Mouse (Mus musculus) MEL (cell line): ENCODE results near the gene Nat8. TPM values are rescaled to one million over a fixed set of nuclear protein-coding genes. Genes with fewer than 3 reads are reported as not detected.
"Not testable (repeated sequence)": the region's sequence is repeated elsewhere in the genome, so short reads cannot be mapped to it uniquely, and the experiment has no call there.

ENCODE experiments used
- DNase-seq: peaks from one replicate; pipeline ENCODE4 v3.0.0; 2011; ENCODE audit warnings: low read depth, low spot score
- H3K27ac ChIP-seq: 2 replicates; pipeline ENCODE4 v1.5.1; 2012; ENCODE audit warnings: low read depth, mild to moderate bottlenecking, control low read depth, low read length, moderate library complexity; ENCODE audit not compliant: control insufficient read depth
- H3K27me3 ChIP-seq, 2 experiments: fragments of 150-350 bp in 1 of 2; sonication (generic) in 1 of 2; 2 replicates each; pipeline ENCODE4 v1.6.1; 2012; ENCODE audit warnings: low read length in 2 of 2, mild to moderate bottlenecking in 2 of 2, improper control_type of control experiment in 1 of 2, moderate library complexity in 1 of 2; ENCODE audit not compliant: insufficient read depth in 2 of 2, control insufficient read depth in 1 of 2
- H3K36me3 ChIP-seq, 2 experiments: 2 replicates each; pipeline ENCODE4 v1.6.1; 2012 to 2014; ENCODE audit warnings: low read length in 2 of 2, improper control_type of control experiment in 1 of 2, inconsistent platforms in 1 of 2, mild to moderate bottlenecking in 1 of 2; ENCODE audit not compliant: insufficient read depth in 2 of 2, control insufficient read depth in 1 of 2
- H3K4me1 ChIP-seq, 2 experiments: fragments of 150-350 bp in 1 of 2; sonication (generic) in 1 of 2; 2 replicates each; pipeline ENCODE4 v1.6.1; 2012; ENCODE audit warnings: low read length in 2 of 2, improper control_type of control experiment in 1 of 2, mild to moderate bottlenecking in 1 of 2; ENCODE audit not compliant: insufficient read depth in 2 of 2, control insufficient read depth in 1 of 2
- H3K4me3 ChIP-seq, 2 experiments: fragments of 150-350 bp in 1 of 2; sonication (generic) in 1 of 2; 2 replicates each; pipeline ENCODE4 v1.5.1; 2012; ENCODE audit warnings: low read depth in 2 of 2, low read length in 2 of 2, mild to moderate bottlenecking in 2 of 2, moderate library complexity in 2 of 2, control low read depth in 1 of 2, improper control_type of control experiment in 1 of 2; ENCODE audit not compliant: control insufficient read depth in 1 of 2, insufficient read depth in 1 of 2
- H3K79me2 ChIP-seq: 2 replicates; pipeline ENCODE4 v1.6.1; 2012; ENCODE audit warnings: mild to moderate bottlenecking, low read length, moderate library complexity; ENCODE audit not compliant: control insufficient read depth, poor library complexity, insufficient read depth
- H3K9ac ChIP-seq: 2 replicates; pipeline ENCODE4 v1.6.1; 2012; ENCODE audit warnings: low read depth, mild to moderate bottlenecking, control low read depth, low read length, moderate library complexity; ENCODE audit not compliant: control insufficient read depth, poor library complexity, severe bottlenecking
- H3K9me3 ChIP-seq: fragments of 150-350 bp; sonication (generic); replicated peaks from 2 replicates; pipeline ENCODE4 v1.6.1; 2012; ENCODE audit warnings: mild to moderate bottlenecking, low read length, improper control_type of control experiment, moderate library complexity; ENCODE audit not compliant: insufficient read depth
- BHLHE40 ChIP-seq: IDR thresholded peaks from 2 replicates; pipeline ENCODE4 v1.6.1; 2012; ENCODE audit warnings: low read depth, mild to moderate bottlenecking, inconsistent platforms, low read length, improper control_type of control experiment, borderline replicate concordance
- CHD1 ChIP-seq: IDR thresholded peaks from 2 replicates; pipeline ENCODE4 v1.6.1; 2012; ENCODE audit warnings: low read depth, mild to moderate bottlenecking, inconsistent platforms, low read length, improper control_type of control experiment
- CHD2 ChIP-seq: IDR thresholded peaks from 2 replicates; pipeline ENCODE4 v1.6.1; 2011; ENCODE audit warnings: low read length, improper control_type of control experiment
- CTCF ChIP-seq, 3 experiments: IDR thresholded peaks in 2 of 3; conservative IDR thresholded peaks in 1 of 3; 2 replicates each; pipeline ENCODE4 v1.5.1; 2011 to 2012; ENCODE audit warnings: low read length in 3 of 3, low read depth in 2 of 3, mild to moderate bottlenecking in 2 of 3, improper control_type of control experiment in 1 of 3, inconsistent platforms in 1 of 3, mixed read lengths in 1 of 3, moderate library complexity in 1 of 3; ENCODE audit not compliant: control insufficient read depth in 1 of 3, insufficient read depth in 1 of 3, poor library complexity in 1 of 3, severe bottlenecking in 1 of 3
- E2F4 ChIP-seq: IDR thresholded peaks from 2 replicates; pipeline ENCODE4 v1.6.1; 2011; ENCODE audit warnings: low read depth, low read length, improper control_type of control experiment, borderline replicate concordance
- ELF1 ChIP-seq: IDR thresholded peaks from 2 replicates; pipeline ENCODE4 v1.6.1; 2014; ENCODE audit warnings: low read depth, mild to moderate bottlenecking, inconsistent platforms, low read length, improper control_type of control experiment, moderate library complexity
- GABPA ChIP-seq: IDR thresholded peaks from 2 replicates; pipeline ENCODE4 v1.6.1; 2012; ENCODE audit warnings: low read depth, mild to moderate bottlenecking, inconsistent platforms, low read length, improper control_type of control experiment, moderate library complexity
- MAX ChIP-seq: IDR thresholded peaks from 2 replicates; pipeline ENCODE4 v1.6.1; 2011; ENCODE audit warnings: low read length, improper control_type of control experiment
- MAZ ChIP-seq: IDR thresholded peaks from 2 replicates; pipeline ENCODE4 v1.6.1; 2012; ENCODE audit warnings: low read depth, mild to moderate bottlenecking, inconsistent platforms, low read length, improper control_type of control experiment
- MEF2A ChIP-seq: IDR thresholded peaks from 2 replicates; pipeline ENCODE4 v1.6.1; 2014; ENCODE audit warnings: low read depth, mild to moderate bottlenecking, inconsistent platforms, low read length, improper control_type of control experiment; ENCODE audit not compliant: poor library complexity, insufficient replicate concordance, severe bottlenecking; ENCODE audit errors: extremely low read depth
- MYB ChIP-seq: IDR thresholded peaks from 2 replicates; pipeline ENCODE4 v1.6.1; 2011; ENCODE audit warnings: mild to moderate bottlenecking, low read depth, low read length, improper control_type of control experiment
- NRF1 ChIP-seq: IDR thresholded peaks from 2 replicates; pipeline ENCODE4 v1.6.1; 2014; ENCODE audit warnings: low read depth, mild to moderate bottlenecking, inconsistent platforms, low read length, improper control_type of control experiment, moderate library complexity; ENCODE audit not compliant: poor library complexity, insufficient read depth, severe bottlenecking
- POLR2A ChIP-seq, 2 experiments: IDR thresholded peaks; 2 replicates each; pipeline ENCODE4 v1.6.1; 2011 to 2012; ENCODE audit warnings: low read length in 2 of 2, mild to moderate bottlenecking in 2 of 2, control low read depth in 1 of 2, improper control_type of control experiment in 1 of 2, low read depth in 1 of 2, moderate library complexity in 1 of 2; ENCODE audit not compliant: control insufficient read depth in 1 of 2, insufficient read depth in 1 of 2, poor library complexity in 1 of 2
- POLR2AphosphoS2 ChIP-seq: IDR thresholded peaks from 2 replicates; pipeline ENCODE4 v1.6.1; 2011; ENCODE audit warnings: low read length, improper control_type of control experiment
- SMC3 ChIP-seq: IDR thresholded peaks from 2 replicates; pipeline ENCODE4 v1.6.1; 2011; ENCODE audit warnings: low read depth, low read length, improper control_type of control experiment
- TBP ChIP-seq: IDR thresholded peaks from 2 replicates; pipeline ENCODE4 v1.8.0; 2011; ENCODE audit warnings: low read depth, low read length, improper control_type of control experiment
- TCF12 ChIP-seq: IDR thresholded peaks from 2 replicates; pipeline ENCODE4 v1.6.1; 2014; ENCODE audit warnings: low read depth, mild to moderate bottlenecking, inconsistent platforms, low read length, improper control_type of control experiment, moderate library complexity
- USF1 ChIP-seq: IDR thresholded peaks from 2 replicates; pipeline ENCODE4 v1.6.1; 2014; ENCODE audit warnings: low read depth, mild to moderate bottlenecking, inconsistent platforms, low read length, improper control_type of control experiment, moderate library complexity
- ZNF384 ChIP-seq: IDR thresholded peaks from 2 replicates; pipeline ENCODE4 v1.6.1; 2012; ENCODE audit warnings: low read depth, mild to moderate bottlenecking, inconsistent platforms, low read length, improper control_type of control experiment
- polyA plus RNA-seq, 2 experiments: library from polyadenylated mRNA; stranded (reverse) in 1 of 2; unstranded in 1 of 2; fragments of >175 nt in 1 of 2; fragments of >200 nt in 1 of 2; gene quantifications; 2 replicates each; pipeline versions ENCODE4 v1.2.1 to v1.2.4; 2012; ENCODE audit warnings: low replicate concordance in 2 of 2, low read depth in 1 of 2; ENCODE audit not compliant: insufficient read length in 2 of 2, insufficient read depth in 1 of 2, missing spikeins in 1 of 2
- total RNA-seq: library from RNA; depleted of rRNA; stranded (reverse); fragments of 300-350 nt; gene quantifications from 2 replicates; pipeline ENCODE4 v1.2.3, GENCODE M21; 2012

The Nat8 gene
- total and polyA plus RNA-seq, 3 experiments, result 0.10 TPM; not detected in 2

- not testable (repeated sequence) for H3K4me3 ChIP-seq, H3K4me1 ChIP-seq, H3K27me3 ChIP-seq, H3K36me3 ChIP-seq, H3K27ac ChIP-seq, DNase-seq, H3K9me3 ChIP-seq, H3K9ac ChIP-seq, H3K79me2 ChIP-seq
These were observed 2.7 kb upstream of the Nat8 start for GRCm38 (mm10) chr6:85834504-85835100.

- Histone ChIP-seq H3K9ac (no peak overlapping the region), H3K79me2 (no peaks in the 10 kb centered on the region), H3K4me3 (no peak overlapping the region), H3K27ac (no peak overlapping the region), H3K9me3 (no peaks in the 10 kb centered on the region), H3K4me1 (peaks cover 0 to 6% of the 10 kb centered on the region in 2 experiments; a peak in 3 of 4 replicates), H3K27me3 (no peaks in the 10 kb centered on the region), H3K36me3 (no peaks in the 10 kb centered on the region)
- DNase-seq, result no peak
- no peak for TF ChIP-seq CHD1
- TF ChIP-seq E2F4, result no peak
- TF ChIP-seq SMC3, result no peak
- no peak for TF ChIP-seq CTCF (IDR thresholded peaks at IDR 0.05 in 2 of 3, conservative IDR thresholded peaks at IDR 0.05 in 1 of 3; ENCODE audit: control insufficient read depth in 1 of 3, insufficient read depth in 1 of 3, low read depth in 2 of 3, low read length in 3 of 3, poor library complexity in 1 of 3, severe bottlenecking in 1 of 3)
- no peak for TF ChIP-seq TCF12
- TF ChIP-seq ELF1, result no peak
- no peak for TF ChIP-seq CHD2
- no peak for TF ChIP-seq MEF2A
- no peak for TF ChIP-seq MAX
- no peak for TF ChIP-seq BHLHE40
- TF ChIP-seq USF1, result no peak
- no peak for TF ChIP-seq POLR2AphosphoS2
- no peak for TF ChIP-seq MAZ
- no peak for TF ChIP-seq NRF1
- no peak for TF ChIP-seq GABPA
- no peak for TF ChIP-seq ZNF384
- no peak for TF ChIP-seq TBP
- TF ChIP-seq POLR2A (IDR thresholded peaks at IDR 0.05; ENCODE audit: control insufficient read depth in 1 of 2, insufficient read depth in 1 of 2, low read depth in 1 of 2, low read length in 2 of 2, poor library complexity in 1 of 2), result no peak
- no peak for TF ChIP-seq MYB
These were observed 2.4 kb downstream of the Nat8 start for GRCm38 (mm10) chr6:85829462-85829861.
